Mouse (Mus musculus): Measurements from ENCODE around the gene Crim1. TPM values are rescaled to one million over a fixed set of nuclear protein-coding genes. Genes with fewer than 3 reads are reported as not detected.

Crim1 gene
- polyA plus RNA-seq, 1 experiment: 1.1 TPM

DNA sequence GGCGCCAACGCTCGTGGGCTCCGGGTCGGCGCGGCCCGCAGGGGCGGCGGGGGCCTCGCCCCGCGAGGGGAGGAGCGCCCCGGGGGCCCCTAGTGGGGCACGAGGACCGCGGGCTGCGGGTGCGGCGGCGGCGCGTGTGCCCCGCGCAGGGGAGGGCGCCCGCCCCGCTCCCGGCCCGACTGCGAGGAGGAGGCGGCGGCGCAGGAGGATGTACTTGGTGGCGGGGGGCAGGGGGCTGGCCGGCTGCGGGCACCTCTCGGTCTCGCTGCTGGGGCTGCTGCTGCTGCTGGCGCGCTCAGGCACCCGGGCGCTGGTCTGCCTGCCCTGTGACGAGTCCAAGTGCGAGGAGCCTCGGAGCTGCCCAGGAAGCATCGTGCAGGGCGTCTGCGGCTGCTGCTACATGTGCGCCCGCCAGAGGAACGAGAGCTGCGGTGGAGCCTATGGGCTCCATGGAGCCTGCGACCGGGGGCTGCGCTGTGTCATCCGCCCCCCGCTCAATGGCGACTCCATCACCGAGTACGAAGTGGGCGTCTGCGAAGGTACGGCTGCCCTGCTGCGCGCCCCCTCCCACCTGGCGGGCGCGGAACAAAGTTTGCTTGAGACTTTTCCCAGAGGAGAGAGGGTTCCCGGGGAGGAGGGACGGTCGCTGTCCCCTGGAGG is 643 bp downstream of the Crim1 start:
- Histone ChIP-seq H3K27me3 (ENCODE audit: control insufficient read depth, insufficient read depth, insufficient read length) (no peaks in the 10 kb centered on the region), H3ac (ENCODE audit: control insufficient read depth, insufficient read length) (peak overlapping the region; percentile 80), H3K4me3 (peak overlapping the region; percentile 26), H3K36me3 (ENCODE audit: control insufficient read depth, insufficient read depth) (no peaks in the 10 kb centered on the region), H3K79me2 (ENCODE audit: control insufficient read depth, insufficient read depth) (no peaks in the 10 kb centered on the region), H3K4me2 (ENCODE audit: low read depth) (peak overlapping the region; percentile 93)
- TF ChIP-seq E2F4 (IDR thresholded peaks at IDR 0.05; ENCODE audit: insufficient read depth) (no peak), TCF12 (IDR thresholded peaks at IDR 0.05; ENCODE audit: insufficient read depth, poor library complexity, severe bottlenecking) (no peak), MYOG (IDR thresholded peaks at IDR 0.05; ENCODE audit: control insufficient read depth in 1 of 3, insufficient read depth in 1 of 3, insufficient read length in 2 of 3, low read depth in 2 of 3) (peak in 1 of 3 experiments; percentile 2), POLR2A (IDR thresholded peaks at IDR 0.05; ENCODE audit: insufficient read length, low read depth) (no peak), REST (IDR thresholded peaks at IDR 0.05; ENCODE audit: insufficient read depth, insufficient read length) (no peak), TCF3 (IDR thresholded peaks at IDR 0.05; ENCODE audit: insufficient read length, low read depth) (no peak), MYOD1 (IDR thresholded peaks at IDR 0.05; ENCODE audit: control insufficient read depth in 1 of 3, insufficient read length in 2 of 3, low read depth in 2 of 3) (no peak), POLR2AphosphoS2 (IDR thresholded peaks at IDR 0.05; ENCODE audit: insufficient read length, low read depth) (no peak)

DNA sequence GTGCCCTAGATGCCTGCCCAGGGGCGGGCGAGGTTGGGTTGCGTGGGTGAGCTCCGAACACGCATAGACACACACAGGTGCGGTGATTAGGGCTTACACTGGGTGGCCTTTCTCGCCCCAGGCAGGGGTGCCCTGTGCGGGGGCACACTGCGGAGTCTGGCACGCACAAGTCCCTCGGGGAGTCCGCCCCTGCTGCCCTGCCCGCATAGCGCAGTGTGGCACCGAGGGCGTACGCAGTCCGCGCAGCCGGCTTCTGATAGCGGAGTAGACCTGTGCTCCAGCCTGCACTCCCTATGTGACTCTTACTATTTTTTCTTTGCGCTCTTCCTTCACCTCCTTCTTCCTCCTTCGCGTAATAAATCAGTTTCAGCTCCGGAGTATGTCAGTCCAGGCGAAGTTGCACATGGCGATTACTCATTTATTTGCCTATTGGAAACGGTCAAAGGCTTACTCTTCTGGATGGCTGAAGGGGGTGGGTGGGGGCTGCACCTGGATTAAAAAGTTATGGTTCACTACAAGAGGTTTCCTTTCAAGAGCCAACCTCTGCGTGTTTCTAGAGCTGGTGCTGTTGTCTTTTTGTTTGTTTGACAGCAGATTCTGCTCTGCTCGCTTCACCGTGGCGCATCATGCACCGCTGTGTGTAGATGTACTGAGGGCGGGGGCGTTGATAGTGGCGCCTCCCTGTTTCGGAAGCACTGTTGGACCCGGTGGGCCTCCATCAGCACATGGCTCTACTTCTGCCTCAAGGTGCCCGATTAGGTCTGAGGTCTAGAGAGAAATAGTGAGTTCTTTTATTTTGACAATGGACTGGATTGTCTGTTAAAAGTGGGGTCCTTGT is 1.4 kb downstream of the Crim1 start:
- no peaks in the 10 kb centered on the region for H3K36me3 ChIP-seq (ENCODE audit: control insufficient read depth, insufficient read depth)

DNA sequence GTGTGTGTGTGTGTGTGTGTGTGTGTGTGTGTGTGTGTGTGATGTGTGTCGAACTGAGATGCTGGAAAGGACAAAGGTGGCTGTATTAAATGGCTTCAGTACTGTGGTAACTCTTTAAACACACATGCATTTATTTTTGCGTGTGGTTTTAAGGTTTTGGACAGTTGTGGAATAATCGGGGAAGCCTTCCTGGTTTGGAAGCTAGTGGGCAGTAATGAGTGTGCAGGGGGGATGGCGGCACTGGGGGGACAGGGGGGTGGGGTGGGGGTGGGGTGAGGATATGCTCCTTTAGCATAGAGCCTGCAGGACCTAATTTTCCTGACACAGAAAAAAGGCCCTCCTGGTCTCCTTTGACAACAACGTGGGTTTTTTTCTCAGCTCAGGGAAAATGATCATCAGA is 2.2 kb downstream of the Crim1 start:
- peak overlapping the region; percentile 93 for H3K4me2 ChIP-seq (ENCODE audit: low read depth)
- no peaks in the 10 kb centered on the region for H3K27me3 ChIP-seq (ENCODE audit: control insufficient read depth, insufficient read depth, insufficient read length)
- H3ac ChIP-seq (ENCODE audit: control insufficient read depth, insufficient read length): no peak overlapping the region
- H3K4me3 ChIP-seq: no peak overlapping the region
- TF ChIP-seq REST (IDR thresholded peaks at IDR 0.05; ENCODE audit: insufficient read depth, insufficient read length) (no peak), MAX (IDR thresholded peaks at IDR 0.05; ENCODE audit: low read depth) (no peak), MYOD1 (IDR thresholded peaks at IDR 0.05; ENCODE audit: control insufficient read depth in 1 of 3, insufficient read length in 2 of 3, low read depth in 2 of 3) (no peak), POLR2AphosphoS2 (IDR thresholded peaks at IDR 0.05; ENCODE audit: insufficient read length, low read depth) (no peak), POLR2A (IDR thresholded peaks at IDR 0.05; ENCODE audit: insufficient read length, low read depth) (no peak), USF1 (IDR thresholded peaks at IDR 0.05; ENCODE audit: low read depth) (no peak), SRF (IDR thresholded peaks at IDR 0.05; ENCODE audit: control insufficient read depth, insufficient read length, low read depth) (no peak), MYOG (IDR thresholded peaks at IDR 0.05; ENCODE audit: control insufficient read depth in 1 of 3, insufficient read depth in 1 of 3, insufficient read length in 2 of 3, low read depth in 2 of 3) (no peak), TCF3 (IDR thresholded peaks at IDR 0.05; ENCODE audit: insufficient read length, low read depth) (no peak), CEBPB (IDR thresholded peaks at IDR 0.05; ENCODE audit: insufficient read depth, poor library complexity, severe bottlenecking) (no peak), E2F4 (IDR thresholded peaks at IDR 0.05; ENCODE audit: insufficient read depth) (no peak), TCF12 (IDR thresholded peaks at IDR 0.05; ENCODE audit: insufficient read depth, poor library complexity, severe bottlenecking) (no peak)
- H3K79me2 ChIP-seq (ENCODE audit: control insufficient read depth, insufficient read depth): no peaks in the 10 kb centered on the region
- no peaks in the 10 kb centered on the region for H3K36me3 ChIP-seq (ENCODE audit: control insufficient read depth, insufficient read depth)

More for the DNA sequence above, 1.4 kb downstream of the Crim1 start:
- Histone ChIP-seq H3K4me2 (ENCODE audit: low read depth) (peak overlapping the region; percentile 93), H3K79me2 (ENCODE audit: control insufficient read depth, insufficient read depth) (no peaks in the 10 kb centered on the region), H3K4me3 (peak overlapping the region; percentile 26), H3K27me3 (ENCODE audit: control insufficient read depth, insufficient read depth, insufficient read length) (no peaks in the 10 kb centered on the region), H3ac (ENCODE audit: control insufficient read depth, insufficient read length) (peak overlapping the region; percentile 80)
- TF ChIP-seq TCF3 (IDR thresholded peaks at IDR 0.05; ENCODE audit: insufficient read length, low read depth): no peak
- no peak for TF ChIP-seq MYOD1 (IDR thresholded peaks at IDR 0.05; ENCODE audit: control insufficient read depth in 1 of 3, insufficient read length in 2 of 3, low read depth in 2 of 3)
- no peak for TF ChIP-seq REST (IDR thresholded peaks at IDR 0.05; ENCODE audit: insufficient read depth, insufficient read length)
- no peak for TF ChIP-seq POLR2A (IDR thresholded peaks at IDR 0.05; ENCODE audit: insufficient read length, low read depth)
- TF ChIP-seq MAX (IDR thresholded peaks at IDR 0.05; ENCODE audit: low read depth): no peak
- TF ChIP-seq SRF (IDR thresholded peaks at IDR 0.05; ENCODE audit: control insufficient read depth, insufficient read length, low read depth): no peak
- TF ChIP-seq POLR2AphosphoS2 (IDR thresholded peaks at IDR 0.05; ENCODE audit: insufficient read length, low read depth): no peak
- no peak for TF ChIP-seq USF1 (IDR thresholded peaks at IDR 0.05; ENCODE audit: low read depth)
- TF ChIP-seq MYOG (IDR thresholded peaks at IDR 0.05; ENCODE audit: control insufficient read depth in 1 of 3, insufficient read depth in 1 of 3, insufficient read length in 2 of 3, low read depth in 2 of 3): no peak
- TF ChIP-seq E2F4 (IDR thresholded peaks at IDR 0.05; ENCODE audit: insufficient read depth): no peak
- no peak for TF ChIP-seq CEBPB (IDR thresholded peaks at IDR 0.05; ENCODE audit: insufficient read depth, poor library complexity, severe bottlenecking)
- no peak for TF ChIP-seq TCF12 (IDR thresholded peaks at IDR 0.05; ENCODE audit: insufficient read depth, poor library complexity, severe bottlenecking)

DNA sequence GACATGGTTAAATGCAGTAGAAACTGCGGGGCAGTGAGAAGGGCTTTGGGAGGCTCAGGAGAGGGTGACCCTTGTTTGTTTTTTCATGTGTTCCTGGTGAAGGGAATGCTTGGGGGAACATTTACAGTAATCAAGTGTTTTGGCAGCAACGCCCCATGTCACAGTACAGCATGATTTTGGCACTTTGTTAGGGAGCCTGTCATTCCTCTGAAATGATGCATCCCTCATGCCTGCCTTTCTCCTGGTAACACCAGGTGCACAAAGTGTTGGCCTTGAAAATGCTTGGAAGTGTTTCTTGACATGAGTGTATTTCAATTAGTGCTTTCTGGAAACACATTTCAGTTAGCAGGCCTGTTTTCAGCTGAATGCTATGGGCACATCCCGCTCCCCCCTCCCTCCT is 2.7 kb downstream of the Crim1 start:
- TF ChIP-seq REST (IDR thresholded peaks at IDR 0.05; ENCODE audit: insufficient read depth, insufficient read length): no peak
- no peak for TF ChIP-seq MYOG (IDR thresholded peaks at IDR 0.05; ENCODE audit: control insufficient read depth in 1 of 3, insufficient read depth in 1 of 3, insufficient read length in 2 of 3, low read depth in 2 of 3)
- no peak for TF ChIP-seq TCF12 (IDR thresholded peaks at IDR 0.05; ENCODE audit: insufficient read depth, poor library complexity, severe bottlenecking)
- TF ChIP-seq USF1 (IDR thresholded peaks at IDR 0.05; ENCODE audit: low read depth): no peak

More for the DNA sequence above, 2.7 kb downstream of the Crim1 start:
- Histone ChIP-seq H3K27me3 (ENCODE audit: control insufficient read depth, insufficient read depth, insufficient read length) (no peaks in the 10 kb centered on the region), H3K4me3 (no peak overlapping the region), H3K79me2 (ENCODE audit: control insufficient read depth, insufficient read depth) (no peaks in the 10 kb centered on the region), H3ac (ENCODE audit: control insufficient read depth, insufficient read length) (no peak overlapping the region), H3K4me2 (ENCODE audit: low read depth) (no peak overlapping the region), H3K36me3 (ENCODE audit: control insufficient read depth, insufficient read depth) (no peaks in the 10 kb centered on the region)
